Mouse (Mus musculus) brain, embryonic 18.5 days (tissue): Measurements from ENCODE around the gene Gm21834.

Experiments used
- DNase-seq: peaks from one replicate; pipeline ENCODE4 v3.0.0-alpha.2; 2012; ENCODE audit warnings: low read depth, low spot score

The Gm21834 gene

DNA sequence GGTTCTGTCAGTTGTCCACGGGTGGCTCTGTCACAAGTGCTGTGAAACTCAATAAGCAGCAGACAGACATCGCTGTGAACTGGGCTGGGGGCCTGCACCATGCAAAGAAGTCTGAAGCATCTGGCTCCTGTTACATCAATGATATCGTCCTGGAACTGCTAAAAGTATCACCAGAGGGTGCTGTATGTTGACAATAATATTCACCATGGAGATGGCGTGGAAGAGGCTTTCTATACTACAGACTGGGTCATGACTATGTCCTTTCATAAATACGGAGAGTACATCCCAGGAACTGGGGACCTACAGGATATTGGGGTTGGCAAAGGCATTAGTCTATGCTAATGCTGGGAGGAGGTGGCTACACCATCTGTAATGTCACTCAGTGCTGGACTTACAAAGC, at the start of gene Gm21834:
TSS of gene Gm21834 (minus strand) at position 101 of the 400 bp plus-strand sequence.
- no peak for DNase-seq

GRCm38 (mm10) chr17:57788161-57788799, 46.3 kb upstream of the Gm21834 start:
- no peak for DNase-seq

DNA sequence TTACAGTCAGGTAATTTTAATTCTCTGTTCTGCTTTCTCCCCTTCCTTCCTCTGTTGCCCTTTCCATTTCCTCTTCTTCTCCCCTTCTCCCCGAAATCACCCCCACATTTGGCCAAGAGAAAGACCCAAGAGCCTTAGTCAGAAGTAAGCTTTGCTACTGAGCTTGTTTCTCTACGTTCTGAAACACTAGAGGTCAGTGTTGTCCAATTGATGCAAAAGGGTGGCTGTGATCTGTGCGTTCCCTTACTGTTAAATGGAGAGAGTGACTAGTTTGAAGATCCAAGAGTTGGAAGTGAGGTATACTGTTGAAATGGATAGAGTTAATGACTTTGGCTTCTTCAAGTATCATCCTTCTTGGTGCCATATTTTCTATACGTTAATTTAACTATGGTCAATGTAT, 28.9 kb upstream of the Gm21834 start:
- peak; percentile 60 for DNase-seq

- DNase-seq, result peak; percentile 18
Observed at GRCm38 (mm10) chr17:57768622-57769610, 26.9 kb upstream of the Gm21834 start, which contains the start of gene Cntnap5c. TSS of gene Cntnap5c (plus strand) at chr17:57769570.

DNA sequence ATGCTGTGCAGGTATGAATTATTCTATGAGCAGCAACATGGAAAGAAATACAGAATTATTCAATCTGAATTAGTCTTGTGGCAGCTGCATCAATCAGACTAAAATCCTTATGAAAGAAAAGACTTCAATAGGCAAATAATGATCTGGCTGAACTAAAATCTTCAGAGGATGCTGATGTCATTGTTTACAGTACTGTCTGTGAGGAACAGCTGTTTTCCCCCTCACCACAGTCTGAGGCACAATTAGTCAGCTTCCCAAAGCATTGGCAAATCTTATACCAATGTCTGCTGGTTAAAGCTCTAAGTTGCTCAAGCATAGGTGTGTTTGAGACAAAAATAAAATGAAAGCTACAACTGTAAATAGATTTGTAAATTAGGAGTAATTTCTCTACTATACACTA, 25.3 kb upstream of the Gm21834 start:
- no peak for DNase-seq

DNA sequence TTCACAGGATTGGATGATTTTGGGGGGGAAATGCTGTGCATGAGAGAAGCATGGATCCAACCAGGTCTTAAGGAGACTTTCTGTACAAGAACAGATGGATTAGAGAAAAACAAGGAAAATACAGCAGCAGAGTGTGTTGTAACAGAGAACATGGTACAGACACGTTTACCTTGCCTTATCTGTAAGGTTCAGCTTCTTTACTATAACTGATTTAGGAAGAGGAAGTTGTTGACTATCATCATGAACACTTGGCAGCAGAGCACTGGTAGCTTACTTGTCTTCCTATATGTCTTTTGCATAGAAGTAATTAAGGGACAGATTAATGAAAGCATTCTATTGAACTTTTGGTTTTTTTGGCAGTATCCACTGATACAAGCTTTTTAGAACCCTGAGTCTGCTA, 16.0 kb upstream of the Gm21834 start:
- no peak for DNase-seq

DNA sequence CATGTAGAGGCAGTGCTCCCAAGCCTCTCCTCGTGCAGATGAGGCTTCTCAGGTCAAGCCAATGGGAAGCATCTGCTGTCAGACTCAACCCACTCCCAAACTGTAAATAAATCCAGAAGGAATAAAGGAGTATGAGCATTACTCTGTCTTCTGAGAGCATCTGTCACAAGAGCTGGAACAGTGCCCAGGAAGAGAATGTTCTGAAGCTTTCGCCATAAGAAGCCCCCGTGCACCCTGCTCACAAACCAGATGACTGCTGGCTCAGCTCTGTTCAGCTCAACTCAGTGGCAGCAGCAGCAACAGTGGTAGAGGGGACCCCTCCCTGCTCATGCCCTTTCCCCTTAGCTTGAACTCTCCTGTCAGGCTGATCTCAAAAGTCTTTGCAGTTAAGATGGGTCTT, 47.2 kb downstream of the Gm21834 start:
- DNase-seq, result no peak
